Mouse (Mus musculus) neural tube, embryonic 15.5 days (tissue): ENCODE measurements around the gene Jsrp1. TPM values are rescaled to one million over a fixed set of nuclear protein-coding genes. Genes with fewer than 3 reads are reported as not detected.

ENCODE experiments used
- ATAC-seq: fragments of 200-750 bp; cut with Nextera tagmentation; 2 replicates; pipeline ENCODE4 v1.8.0; 2017; ENCODE audit warnings: mild to moderate bottlenecking, moderate TSS enrichment, moderate library complexity; ENCODE audit not compliant: low FRiP score
- H3K27ac ChIP-seq: fragments of 300-500 bp; sonication (generic); replicated peaks from 2 replicates; pipeline ENCODE4 v1.5.1; 2015; ENCODE audit warnings: mild to moderate bottlenecking, inconsistent platforms
- H3K27me3 ChIP-seq: fragments of 300-500 bp; sonication (generic); replicated peaks from 2 replicates; pipeline ENCODE4 v1.6.1; 2015; ENCODE audit warnings: inconsistent platforms
- H3K36me3 ChIP-seq: fragments of 300-500 bp; sonication (generic); 2 replicates; pipeline ENCODE4 v1.6.1; 2015; ENCODE audit warnings: inconsistent platforms
- H3K4me1 ChIP-seq: fragments of 300-500 bp; sonication (generic); 2 replicates; pipeline ENCODE4 v1.6.1; 2015; ENCODE audit warnings: inconsistent platforms
- H3K4me2 ChIP-seq: fragments of 300-500 bp; sonication (generic); 2 replicates; pipeline ENCODE4 v1.6.1; 2015; ENCODE audit warnings: inconsistent platforms, mild to moderate bottlenecking, moderate library complexity
- H3K4me3 ChIP-seq: fragments of 300-500 bp; sonication (generic); replicated peaks from 2 replicates; pipeline ENCODE4 v1.5.1; 2015; ENCODE audit warnings: mild to moderate bottlenecking, inconsistent platforms
- H3K9ac ChIP-seq: fragments of 300-500 bp; sonication (generic); replicated peaks from 2 replicates; pipeline ENCODE4 v1.6.1; 2015; ENCODE audit warnings: mild to moderate bottlenecking, inconsistent platforms
- H3K9me3 ChIP-seq: fragments of 300-500 bp; sonication (generic); replicated peaks from 2 replicates; pipeline ENCODE4 v1.6.1; 2016; ENCODE audit warnings: inconsistent platforms
- WGBS: fragments of 180-500 bp; shearing (Covaris S2); methylation state at CpG from one replicate; pipeline ENCODE4 v1.1.7; 2015; ENCODE audit warnings: mixed read lengths; 5-methylcytosine and 5-hydroxymethylcytosine counted together
- polyA plus RNA-seq: library from polyadenylated mRNA; unstranded; fragments of >200 nt; fragmentation: Nextera tagmentation; extraction: Ambion mirVana; gene quantifications from 2 replicates; pipeline ENCODE4 v1.2.1, GENCODE M21; 2015

The Jsrp1 gene
- polyA plus RNA-seq, 1 experiment from 2014 or later, result 2.5 TPM

DNA sequence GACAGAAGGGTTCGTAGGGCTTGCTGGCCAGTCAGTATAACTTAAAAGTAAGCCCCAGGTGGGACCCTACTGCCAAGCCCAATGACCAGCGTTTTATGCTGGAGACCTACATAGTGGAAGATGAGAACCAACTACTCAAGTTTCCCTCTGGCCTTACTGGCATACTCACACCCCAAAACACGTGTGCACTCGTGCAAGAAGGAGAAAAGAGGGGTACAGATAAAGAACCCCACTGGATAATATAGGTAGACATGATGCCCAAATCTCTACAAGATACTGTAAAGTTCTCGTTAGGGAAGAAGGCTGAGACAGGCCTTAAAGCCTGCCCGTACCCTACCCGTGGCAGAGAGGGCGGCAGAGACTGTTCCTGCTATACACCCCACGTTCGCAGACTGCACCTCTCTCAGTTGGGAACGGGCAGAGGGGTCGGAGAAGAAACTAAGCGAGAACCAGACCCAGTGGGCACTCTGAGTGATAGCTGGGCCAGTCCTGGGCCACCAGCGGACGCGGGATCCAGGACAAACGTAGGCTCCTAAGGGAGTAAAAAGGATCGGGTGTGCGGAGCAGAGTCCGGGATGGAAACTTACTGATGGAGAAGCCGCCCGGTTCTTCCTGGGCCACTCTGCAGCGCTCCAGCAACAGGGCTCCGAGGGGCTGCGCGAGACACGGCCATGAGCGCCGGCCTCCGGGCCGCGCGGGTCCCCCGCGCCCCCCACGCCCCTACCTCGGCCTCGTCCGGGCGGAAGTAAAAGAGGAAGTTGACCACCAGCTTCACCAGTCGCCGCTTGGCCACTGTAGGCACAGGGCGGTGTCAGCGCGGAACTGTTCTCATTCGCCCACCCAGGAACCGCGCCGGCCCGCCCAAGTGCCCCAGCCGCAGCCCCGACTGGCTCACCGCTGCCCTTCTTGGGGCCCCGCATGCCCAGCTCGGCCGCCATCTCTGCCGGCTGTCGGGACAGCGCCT is 15.8 kb downstream of the Jsrp1 start:
- WGBS, result 2% methylated on average over 59 of the region's 59 CpGs
- Histone ChIP-seq H3K4me3 (peak overlapping the region; percentile 94), H3K9me3 (no peaks in the 10 kb centered on the region), H3K4me1 (peaks cover 40% of the 10 kb centered on the region), H3K9ac (peak overlapping the region; percentile 86), H3K27me3 (no peaks in the 10 kb centered on the region), H3K4me2 (peak overlapping the region; percentile 94), H3K27ac (peak overlapping the region; percentile 98), H3K36me3 (peaks cover 55% of the 10 kb centered on the region)
- peak; percentile 70 for ATAC-seq

DNA sequence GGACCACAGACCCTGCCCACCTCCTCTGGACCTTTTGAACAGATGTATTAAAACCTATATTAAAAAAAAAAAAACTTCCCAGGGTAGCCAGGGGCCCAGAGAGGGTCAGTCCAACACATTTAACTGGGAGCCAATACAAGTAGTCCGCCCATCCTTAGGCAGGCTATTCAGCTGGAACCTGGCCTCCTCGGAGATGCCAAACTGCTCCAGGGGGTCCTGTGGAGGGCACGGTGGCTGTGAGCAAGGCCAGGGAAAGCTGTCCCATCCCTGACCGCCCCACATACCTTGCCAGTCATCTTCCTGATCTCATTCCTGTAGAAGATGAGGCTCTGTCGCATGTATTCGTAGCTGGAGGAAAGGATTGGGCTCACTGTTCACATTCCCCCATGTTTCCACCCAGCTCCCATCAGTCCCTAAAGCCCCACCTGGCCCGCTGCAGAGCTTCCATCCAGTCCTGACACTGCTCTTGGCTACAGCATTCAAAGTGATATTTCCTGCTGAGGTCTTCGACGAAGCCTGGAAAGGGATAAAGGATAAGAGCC is 16.9 kb downstream of the Jsrp1 start:
- Histone ChIP-seq H3K36me3 (peaks cover 55% of the 10 kb centered on the region), H3K4me3 (peak overlapping the region; percentile 94), H3K4me2 (peak overlapping the region; percentile 94), H3K9ac (peak overlapping the region; percentile 86), H3K4me1 (peaks cover 40% of the 10 kb centered on the region), H3K9me3 (no peaks in the 10 kb centered on the region), H3K27ac (no peak overlapping the region), H3K27me3 (no peaks in the 10 kb centered on the region)
- 87% methylated on average over 9 of the region's 9 CpGs for WGBS
- no peak for ATAC-seq

DNA sequence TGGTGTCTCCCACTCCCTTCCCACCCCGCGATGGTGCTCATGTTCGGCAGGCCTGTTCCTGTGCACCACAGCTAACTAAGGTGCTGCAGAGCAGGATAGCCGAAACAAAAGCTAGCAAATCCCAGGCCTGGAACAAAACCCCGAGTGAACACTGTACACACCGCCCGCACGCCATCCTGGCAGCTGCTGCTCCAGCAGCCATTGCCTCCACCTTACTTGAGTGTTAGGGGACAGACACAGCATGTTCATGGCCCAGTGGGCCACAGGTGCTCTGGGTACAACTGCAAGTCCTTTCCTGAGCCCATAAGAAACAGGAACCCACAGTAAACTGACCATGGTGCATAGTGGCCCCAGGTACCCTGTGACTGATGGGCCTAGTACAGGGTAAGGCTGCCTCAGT is 18.5 kb downstream of the Jsrp1 start:
- no peaks in the 10 kb centered on the region for H3K27me3 ChIP-seq
- H3K27ac ChIP-seq, result no peak overlapping the region
- no peak overlapping the region for H3K9ac ChIP-seq
- no peak for ATAC-seq
- H3K4me1 ChIP-seq, result peaks cover 27% of the 10 kb centered on the region
- H3K4me3 ChIP-seq, result no peak overlapping the region
- 92% methylated on average over 8 of the region's 8 CpGs for WGBS
- peaks cover 66% of the 10 kb centered on the region for H3K36me3 ChIP-seq
- H3K9me3 ChIP-seq, result no peaks in the 10 kb centered on the region
- H3K4me2 ChIP-seq, result no peak overlapping the region

DNA sequence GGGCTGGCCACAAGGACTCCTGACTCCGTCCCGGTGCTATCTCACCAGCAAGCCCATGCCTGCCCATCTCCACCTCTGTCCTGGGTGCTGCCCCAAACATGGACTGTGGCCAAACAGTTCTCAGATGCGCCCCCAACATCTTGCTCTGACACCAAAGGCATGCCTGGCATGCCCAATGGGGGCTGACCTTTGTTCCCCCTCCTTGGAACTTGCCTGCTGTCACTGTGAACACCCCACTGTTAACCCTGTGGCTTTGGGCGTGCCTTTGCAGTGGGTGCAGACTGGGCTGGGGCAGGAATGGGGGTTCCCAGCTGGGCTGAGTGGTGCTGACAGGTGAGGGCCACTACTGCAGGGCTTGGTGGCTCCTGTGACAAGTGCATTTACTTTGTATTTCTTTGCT is 19.5 kb downstream of the Jsrp1 start:
- no peak for ATAC-seq
- 85% methylated on average over 4 of the region's 4 CpGs for WGBS
- H3K9me3 ChIP-seq, result no peaks in the 10 kb centered on the region
- no peak overlapping the region for H3K4me2 ChIP-seq
- no peaks in the 10 kb centered on the region for H3K27me3 ChIP-seq
- H3K27ac ChIP-seq, result no peak overlapping the region
- no peak overlapping the region for H3K9ac ChIP-seq
- peaks cover 74% of the 10 kb centered on the region for H3K36me3 ChIP-seq
- H3K4me1 ChIP-seq, result peaks cover 20% of the 10 kb centered on the region
- no peak overlapping the region for H3K4me3 ChIP-seq

DNA sequence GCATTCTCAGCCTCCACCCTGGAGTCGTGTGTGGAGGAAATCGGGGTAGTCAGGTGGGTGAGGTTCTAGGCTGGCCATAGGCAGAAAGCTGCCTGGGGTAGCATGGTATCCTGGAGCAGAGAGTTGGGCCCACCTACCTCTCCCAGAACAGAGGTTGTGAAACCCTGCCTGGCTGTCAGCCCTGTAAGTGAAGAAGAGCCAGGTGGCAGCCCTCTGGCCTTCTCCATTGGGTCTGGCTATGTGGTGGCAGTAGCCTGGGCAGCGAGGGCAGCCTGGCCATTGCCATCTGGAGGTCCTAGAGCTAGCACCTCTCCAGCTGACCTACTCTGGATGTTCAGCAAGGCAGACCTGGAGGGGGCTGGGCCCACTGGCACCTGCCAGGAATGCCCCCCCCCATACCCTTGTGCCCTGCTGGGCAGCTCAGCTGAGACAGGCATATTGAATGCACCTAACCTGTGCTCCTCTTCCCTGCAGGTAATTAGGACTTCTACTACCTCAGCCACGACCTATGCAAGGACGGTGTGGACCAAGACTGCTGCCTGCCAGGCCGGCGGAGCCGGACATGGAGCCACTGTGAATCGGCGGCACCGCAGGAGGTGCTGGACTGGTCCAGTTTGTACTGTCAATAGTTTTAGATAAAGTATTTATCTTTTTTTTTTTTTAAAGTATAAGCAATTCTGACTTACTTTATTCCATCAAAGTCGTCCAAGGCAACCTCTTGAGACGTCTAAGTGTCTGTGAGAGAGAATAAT is 20.1 kb downstream of the Jsrp1 start:
- Histone ChIP-seq H3K9me3 (no peaks in the 10 kb centered on the region), H3K9ac (no peak overlapping the region), H3K27me3 (no peaks in the 10 kb centered on the region), H3K27ac (no peak overlapping the region), H3K4me1 (peaks cover 20% of the 10 kb centered on the region), H3K36me3 (peaks cover 80% of the 10 kb centered on the region), H3K4me3 (no peak overlapping the region), H3K4me2 (no peak overlapping the region)
- no peak for ATAC-seq
- WGBS, result 90% methylated on average over 13 of the region's 13 CpGs

DNA sequence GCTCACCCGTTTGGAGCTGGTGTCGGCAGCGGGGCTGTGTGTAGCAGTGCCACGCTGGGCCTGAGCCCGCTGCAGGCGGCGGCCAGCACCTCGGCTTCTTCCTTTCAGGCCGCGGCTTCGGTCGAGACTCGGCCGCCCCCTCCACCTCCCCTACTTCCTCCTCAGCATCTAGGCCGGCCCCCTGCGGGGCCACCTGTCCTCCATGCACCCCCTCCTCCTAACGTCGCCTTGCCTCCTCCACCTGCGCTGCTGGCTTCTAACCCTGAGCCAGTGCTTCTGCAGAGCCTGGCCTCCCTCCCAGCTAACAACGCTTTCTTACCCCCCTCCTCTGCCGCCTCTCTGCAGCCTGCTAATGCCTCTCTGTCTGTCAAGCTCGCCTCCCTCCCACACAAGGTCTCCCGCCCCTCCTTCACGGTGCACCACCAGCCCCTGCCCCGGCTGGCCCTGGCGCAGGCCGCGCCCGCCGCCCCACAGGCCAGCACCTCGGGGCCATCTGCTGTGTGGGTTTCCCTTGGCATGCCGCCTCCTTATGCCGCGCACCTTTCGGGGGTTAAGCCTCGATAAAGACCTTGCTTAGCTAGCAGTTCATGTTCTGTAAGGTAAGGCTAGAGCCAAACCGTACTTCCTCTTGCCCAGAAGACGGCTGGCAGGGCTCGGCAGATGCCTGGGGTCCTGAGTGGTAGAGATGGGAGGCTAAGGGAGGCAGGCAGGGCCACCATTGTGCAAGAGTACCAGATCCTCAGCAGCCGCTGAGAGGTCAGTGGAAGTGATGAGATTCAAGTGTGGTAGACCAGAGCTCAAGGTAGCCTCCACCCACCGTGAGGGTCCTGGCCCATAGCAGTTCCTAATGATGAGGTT is 20.9 kb downstream of the Jsrp1 start:
- Histone ChIP-seq H3K36me3 (peaks cover 88% of the 10 kb centered on the region), H3K27ac (no peak overlapping the region), H3K9ac (no peak overlapping the region), H3K4me2 (no peak overlapping the region), H3K4me3 (no peak overlapping the region), H3K4me1 (peaks cover 20% of the 10 kb centered on the region), H3K9me3 (no peaks in the 10 kb centered on the region), H3K27me3 (no peaks in the 10 kb centered on the region)
- no peak for ATAC-seq
- WGBS, result 76% methylated on average over 41 of the region's 41 CpGs

DNA sequence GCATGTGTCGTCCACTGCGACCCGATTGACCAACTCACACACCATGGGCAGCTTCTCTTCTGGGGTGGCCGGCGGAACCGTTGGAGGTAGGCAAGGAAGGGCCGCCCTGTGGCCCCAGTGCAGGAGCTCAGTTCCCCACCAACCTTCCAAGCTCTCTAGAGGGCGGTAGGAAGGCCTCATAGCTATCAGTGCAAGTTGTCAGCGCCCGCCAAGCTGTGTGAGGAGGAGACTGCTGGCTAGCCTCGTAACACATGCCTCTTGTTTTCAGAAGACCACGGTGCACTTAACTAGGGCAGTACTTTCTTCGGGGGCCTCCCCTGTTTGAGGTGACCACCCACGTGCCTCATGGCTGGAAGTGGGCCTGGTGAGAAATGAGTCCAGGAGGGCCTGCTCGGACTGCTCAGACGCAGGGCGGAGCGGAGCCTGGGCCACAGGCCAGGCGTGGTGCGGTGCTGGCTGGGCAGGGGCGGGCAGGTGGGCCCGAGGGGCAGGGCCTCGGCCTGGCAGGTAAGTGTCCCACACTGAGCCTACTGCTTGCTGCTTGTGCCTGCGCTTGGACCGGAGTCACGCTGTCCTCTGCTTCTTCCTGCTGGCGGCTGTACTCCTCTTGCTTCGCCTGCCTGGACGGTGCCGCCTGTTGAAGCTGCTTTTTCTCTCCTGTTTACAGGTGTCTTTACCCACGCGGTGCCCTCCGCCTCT is 21.7 kb downstream of the Jsrp1 start:
- Histone ChIP-seq H3K4me3 (no peak overlapping the region), H3K9me3 (no peaks in the 10 kb centered on the region), H3K4me1 (peaks cover 12% of the 10 kb centered on the region), H3K4me2 (no peak overlapping the region), H3K9ac (no peak overlapping the region), H3K36me3 (peaks cover 93% of the 10 kb centered on the region), H3K27ac (no peak overlapping the region), H3K27me3 (no peaks in the 10 kb centered on the region)
- no peak for ATAC-seq
- WGBS, result 87% methylated on average over 33 of the region's 33 CpGs

DNA sequence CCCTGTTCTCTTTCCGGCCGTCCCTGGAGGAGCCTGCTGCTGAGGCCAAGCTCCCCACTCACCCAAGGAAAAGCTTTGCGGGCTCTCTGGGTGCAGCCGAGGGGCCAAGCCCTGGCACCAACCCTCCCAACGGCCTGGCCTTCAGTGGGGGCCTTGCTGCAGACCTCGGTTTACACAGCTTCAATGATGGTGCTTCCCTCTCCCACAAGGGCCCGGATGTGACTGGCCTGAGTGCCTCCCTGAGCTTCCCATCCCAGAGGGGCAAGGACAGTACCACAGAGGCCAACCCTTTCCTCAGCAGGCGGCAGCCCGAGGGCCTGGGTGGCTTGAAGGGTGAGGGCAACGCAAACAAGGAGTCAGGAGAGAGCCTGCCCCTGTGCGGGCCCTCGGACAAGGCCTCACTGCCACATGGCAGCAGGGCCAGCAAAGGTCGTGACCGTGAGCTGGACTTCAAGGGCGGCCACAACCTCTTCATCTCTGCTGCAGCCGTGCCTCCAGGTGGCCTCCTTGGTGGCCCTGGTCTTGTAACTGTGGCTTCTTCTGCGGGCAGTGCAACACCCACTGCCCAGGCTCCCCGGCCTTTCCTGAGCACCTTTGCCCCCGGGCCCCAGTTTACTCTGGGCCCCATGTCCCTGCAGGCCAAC is 22.4 kb downstream of the Jsrp1 start:
- H3K4me3 ChIP-seq, result no peak overlapping the region
- H3K4me2 ChIP-seq, result no peak overlapping the region
- ATAC-seq, result no peak
- H3K9me3 ChIP-seq, result no peaks in the 10 kb centered on the region
- no peak overlapping the region for H3K9ac ChIP-seq
- peaks cover 5% of the 10 kb centered on the region; the same call in 1 of the 2 replicates for H3K4me1 ChIP-seq
- H3K27ac ChIP-seq, result no peak overlapping the region
- WGBS, result 93% methylated on average over 19 of the region's 19 CpGs
- H3K27me3 ChIP-seq, result no peaks in the 10 kb centered on the region
- H3K36me3 ChIP-seq, result peaks cover 93% of the 10 kb centered on the region

DNA sequence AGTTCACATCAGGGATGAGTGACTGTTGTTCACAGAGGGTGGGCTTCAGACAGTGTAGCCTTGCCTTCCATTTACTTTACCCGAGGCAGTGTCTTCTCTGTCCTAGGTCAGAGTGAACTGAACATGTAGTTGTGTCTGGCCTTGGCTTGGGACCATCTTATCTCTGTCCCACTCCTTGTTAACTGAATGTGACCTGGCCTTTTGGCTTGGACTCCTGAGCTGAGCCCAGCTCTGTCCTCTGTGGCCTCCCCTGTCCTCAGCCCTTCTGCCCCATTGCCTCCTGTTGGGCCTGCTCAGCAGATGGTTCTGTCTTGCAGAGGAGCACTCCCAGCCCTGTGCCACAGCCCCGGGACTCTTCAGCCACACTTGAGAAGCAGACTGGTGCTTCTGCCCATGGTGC is 25.8 kb downstream of the Jsrp1 start:
- no peak overlapping the region for H3K9ac ChIP-seq
- no peak overlapping the region for H3K27ac ChIP-seq
- no peaks in the 10 kb centered on the region for H3K9me3 ChIP-seq
- no peaks in the 10 kb centered on the region for H3K27me3 ChIP-seq
- ATAC-seq, result no peak
- H3K36me3 ChIP-seq, result peaks cover 96% of the 10 kb centered on the region
- H3K4me3 ChIP-seq, result no peak overlapping the region
- 90% methylated on average over 2 of the region's 2 CpGs for WGBS
- H3K4me2 ChIP-seq, result no peak overlapping the region
- H3K4me1 ChIP-seq, result no peaks in the 10 kb centered on the region

DNA sequence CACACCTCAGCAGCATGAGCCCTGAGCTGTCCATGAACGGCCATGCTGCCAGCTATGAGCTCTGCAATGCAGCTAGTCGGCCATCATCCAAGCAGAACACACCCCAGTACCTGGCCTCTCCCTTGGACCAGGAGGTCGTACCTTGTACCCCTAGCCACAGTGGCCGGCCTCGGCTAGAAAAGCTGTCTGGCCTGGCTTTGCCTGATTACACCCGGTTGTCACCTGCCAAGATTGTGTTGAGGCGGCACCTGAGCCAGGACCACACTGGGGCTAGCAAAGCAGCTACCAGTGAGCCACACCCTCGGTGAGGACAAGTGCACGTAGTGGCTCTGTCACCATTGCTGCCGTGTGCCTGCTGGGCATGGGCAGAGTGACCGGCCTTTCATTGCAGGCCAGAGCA is 27.3 kb downstream of the Jsrp1 start:
- no peak for ATAC-seq

More for the DNA sequence above, 27.3 kb downstream of the Jsrp1 start:
- H3K27ac ChIP-seq, result no peak overlapping the region
- no peak overlapping the region for H3K4me2 ChIP-seq
- no peaks in the 10 kb centered on the region for H3K9me3 ChIP-seq
- H3K27me3 ChIP-seq, result no peaks in the 10 kb centered on the region
- H3K4me1 ChIP-seq, result no peaks in the 10 kb centered on the region
- no peak overlapping the region for H3K4me3 ChIP-seq
- no peak overlapping the region for H3K9ac ChIP-seq
- WGBS, result 97% methylated on average over 11 of the region's 11 CpGs
- H3K36me3 ChIP-seq, result peaks cover 96% of the 10 kb centered on the region
